Mouse (Mus musculus) brown adipose tissue, adult 24 weeks (tissue): Measurements from ENCODE around the gene Stx2. TPM values are rescaled to one million over a fixed set of nuclear protein-coding genes. Genes with fewer than 3 reads are reported as not detected.

Experiments
- H3K27ac ChIP-seq: fragments of 200-500 bp; replicated peaks from 2 replicates; pipeline ENCODE4 v1.5.1; 2012; ENCODE audit warnings: low read depth, mild to moderate bottlenecking, low read length
- H3K4me1 ChIP-seq: fragments of 200-500 bp; 2 replicates; pipeline ENCODE4 v1.6.1; 2012; ENCODE audit warnings: low read length, mixed read lengths; ENCODE audit not compliant: control insufficient read depth, insufficient read depth, insufficient read length
- H3K4me3 ChIP-seq: fragments of 200-500 bp; 2 replicates; pipeline ENCODE4 v1.5.1; 2012; ENCODE audit warnings: low read depth, mild to moderate bottlenecking, low read length, moderate library complexity; ENCODE audit not compliant: insufficient read depth
- polyA plus RNA-seq: library from polyadenylated mRNA; stranded (reverse); fragments of >200 nt; gene quantifications from 2 replicates; pipeline ENCODE4 v1.2.4, GENCODE M21; 2012; ENCODE audit not compliant: missing spikeins, insufficient read depth, insufficient read length

Stx2 gene
- polyA plus RNA-seq = 5.5 and 8.2 TPM in 2 replicates

- Histone ChIP-seq H3K4me1 (peaks cover 3% of the 10 kb centered on the region), H3K27ac (peak within 1 kb of the TSS; percentile 55), H3K4me3 (peak within 1 kb of the TSS; percentile 90)
Measured at GRCm38 (mm10) chr5:129008412-129008826, at the start of gene Stx2. Stx2 (minus strand) TSS chr5:129008574.

GRCm38 (mm10) chr5:129054675-129055284 lies 46.4 kb upstream of the Stx2 start:
- H3K4me1 ChIP-seq = no peaks in the 10 kb centered on the region
- no peak overlapping the region for H3K4me3 ChIP-seq
- no peak overlapping the region for H3K27ac ChIP-seq

- Histone ChIP-seq H3K27ac (no peak overlapping the region), H3K4me3 (no peak overlapping the region)
Measured at GRCm38 (mm10) chr5:129052636-129053355, 44.4 kb upstream of the Stx2 start.

GRCm38 (mm10) chr5:129051910-129052309 lies 43.5 kb upstream of the Stx2 start:
- no peak overlapping the region for H3K27ac ChIP-seq
- no peaks in the 10 kb centered on the region for H3K4me1 ChIP-seq
- H3K4me3 ChIP-seq = no peak overlapping the region

More at GRCm38 (mm10) chr5:129052636-129053355, 44.4 kb upstream of the Stx2 start:
- H3K4me1 ChIP-seq = no peaks in the 10 kb centered on the region

GRCm38 (mm10) chr5:129049372-129049771 lies 41.0 kb upstream of the Stx2 start:
- Histone ChIP-seq H3K4me3 (no peak overlapping the region), H3K4me1 (no peaks in the 10 kb centered on the region), H3K27ac (no peak overlapping the region)

GRCm38 (mm10) chr5:129045641-129046580 lies 37.5 kb upstream of the Stx2 start:
- Histone ChIP-seq H3K4me1 (no peaks in the 10 kb centered on the region), H3K4me3 (no peak overlapping the region), H3K27ac (no peak overlapping the region)

- Histone ChIP-seq H3K4me1 (no peaks in the 10 kb centered on the region; the same call in 1 of the 2 replicates), H3K27ac (no peak overlapping the region), H3K4me3 (no peak overlapping the region)
Measured at GRCm38 (mm10) chr5:129037739-129038138, 29.4 kb upstream of the Stx2 start.

GRCm38 (mm10) chr5:129036678-129037077 lies 28.3 kb upstream of the Stx2 start:
- H3K4me3 ChIP-seq = no peak overlapping the region
- H3K4me1 ChIP-seq = no peaks in the 10 kb centered on the region; the same call in 1 of the 2 replicates
- H3K27ac ChIP-seq = no peak overlapping the region

- Histone ChIP-seq H3K4me1 (no peaks in the 10 kb centered on the region), H3K4me3 (no peak overlapping the region), H3K27ac (no peak overlapping the region)
Measured at GRCm38 (mm10) chr5:129029131-129029723, 20.9 kb upstream of the Stx2 start.

- Histone ChIP-seq H3K4me3 (no peak overlapping the region), H3K4me1 (no peaks in the 10 kb centered on the region; the same call in none of the 2 replicates), H3K27ac (no peak overlapping the region)
Measured at GRCm38 (mm10) chr5:129026637-129027036, 18.3 kb upstream of the Stx2 start.

- H3K4me3 ChIP-seq = no peak overlapping the region
- peaks cover 4% of the 10 kb centered on the region for H3K4me1 ChIP-seq
- no peak overlapping the region for H3K27ac ChIP-seq
Measured at GRCm38 (mm10) chr5:129026171-129026570, 17.8 kb upstream of the Stx2 start.

- Histone ChIP-seq H3K27ac (no peak overlapping the region), H3K4me1 (peaks cover 4% of the 10 kb centered on the region), H3K4me3 (no peak overlapping the region)
Measured at GRCm38 (mm10) chr5:129025725-129026124, 17.4 kb upstream of the Stx2 start.

- Histone ChIP-seq H3K27ac (no peak overlapping the region), H3K4me3 (no peak overlapping the region), H3K4me1 (peaks cover 4% of the 10 kb centered on the region)
Measured at GRCm38 (mm10) chr5:129025048-129025447, 16.7 kb upstream of the Stx2 start.

- peaks cover 6% of the 10 kb centered on the region for H3K4me1 ChIP-seq
- peak overlapping the region; percentile 87 for H3K4me3 ChIP-seq
- peak overlapping the region; percentile 85 for H3K27ac ChIP-seq
Measured at GRCm38 (mm10) chr5:129020731-129021130, 12.4 kb upstream of the Stx2 start.

GRCm38 (mm10) chr5:129020300-129020668 lies 11.9 kb upstream of the Stx2 start:
- Histone ChIP-seq H3K27ac (peak overlapping the region; percentile 85), H3K4me1 (peaks cover 6% of the 10 kb centered on the region), H3K4me3 (peak overlapping the region; percentile 87)
